Mouse (Mus musculus) kidney, adult 2 months (tissue): ENCODE data around the gene Chid1. TPM values are rescaled to one million over a fixed set of nuclear protein-coding genes. Genes with fewer than 3 reads are reported as not detected.

Source experiments
- DNase-seq: peaks from one replicate; pipeline ENCODE4 v3.0.0; 2021
- H3K27ac ChIP-seq: fragments of 200-500 bp; 2 replicates; pipeline ENCODE4 v1.5.1; 2012; ENCODE audit warnings: low read depth, low read length, control low read depth, inconsistent platforms; ENCODE audit not compliant: insufficient read depth
- H3K27me3 ChIP-seq: fragments of 200-500 bp; replicated peaks from 2 replicates; pipeline ENCODE4 v1.6.1; 2012; ENCODE audit warnings: mild to moderate bottlenecking, moderate library complexity, low read length, inconsistent platforms; ENCODE audit not compliant: control insufficient read depth, insufficient read depth
- H3K36me3 ChIP-seq: fragments of 200-500 bp; 2 replicates; pipeline ENCODE4 v1.6.1; 2012; ENCODE audit warnings: mild to moderate bottlenecking, moderate library complexity, low read length, inconsistent platforms; ENCODE audit not compliant: control insufficient read depth, insufficient read depth
- H3K4me1 ChIP-seq: fragments of 200-500 bp; 2 replicates; pipeline ENCODE4 v1.6.1; 2011; ENCODE audit warnings: low read length; ENCODE audit not compliant: control insufficient read depth, insufficient read depth
- H3K4me3 ChIP-seq: fragments of 200-500 bp; 2 replicates; pipeline ENCODE4 v1.5.1; 2011; ENCODE audit warnings: mild to moderate bottlenecking, low read depth, low read length, control low read depth; ENCODE audit not compliant: insufficient read depth
- CTCF ChIP-seq: fragments of 200-500 bp; conservative IDR thresholded peaks from 2 replicates; pipeline ENCODE4 v1.5.1; 2011; ENCODE audit warnings: low read depth, mild to moderate bottlenecking, control low read depth, low read length, moderate library complexity, mixed read lengths; ENCODE audit not compliant: insufficient read depth, insufficient read length
- POLR2A ChIP-seq: fragments of 200-500 bp; IDR thresholded peaks from one replicate; pipeline ENCODE4 v1.6.1; 2011; ENCODE audit warnings: low read depth, low read length, control low read depth
- WGBS: fragments of 180-500 bp; shearing (Covaris S2); methylation state at CpG from one replicate; pipeline ENCODE4 v1.1.7; 2018; 5-methylcytosine and 5-hydroxymethylcytosine counted together
- polyA plus RNA-seq: library from polyadenylated mRNA; depleted of rRNA; stranded (reverse); fragments of >200 nt; gene quantifications from 2 replicates; pipeline ENCODE4 v1.2.3, GENCODE M21; 2012

Gene Chid1
- polyA plus RNA-seq, 1 experiment: 35.6 TPM

GRCm38 (mm10) chr7:141460391-141461113 is 79.1 kb downstream of the Chid1 start, which contains the start of gene Cracr2b:
Gene Cracr2b, plus strand, starts transcription at chr7:141461094.
- 72% methylated on average over 15 of the region's 15 CpGs for WGBS
- no peaks in the 10 kb centered on the region for H3K36me3 ChIP-seq
- peaks cover 13% of the 10 kb centered on the region for H3K4me1 ChIP-seq
- no peaks in the 10 kb centered on the region for H3K27me3 ChIP-seq
- TF ChIP-seq CTCF (no peak), POLR2A (no peak)
- peak within 1 kb of the TSS; percentile 66 for H3K4me3 ChIP-seq
- DNase-seq: no peak
- H3K27ac ChIP-seq: peak within 1 kb of the TSS; percentile 44

GRCm38 (mm10) chr7:141460001-141460390 is 79.7 kb downstream of the Chid1 start:
- 58% methylated on average over 5 of the region's 5 CpGs for WGBS
- Histone ChIP-seq H3K4me3 (no peak overlapping the region), H3K27ac (no peak overlapping the region), H3K4me1 (peaks cover 13% of the 10 kb centered on the region), H3K36me3 (no peaks in the 10 kb centered on the region), H3K27me3 (no peaks in the 10 kb centered on the region)
- no peak for DNase-seq
- TF ChIP-seq CTCF (no peak), POLR2A (no peak)

- Histone ChIP-seq H3K4me1 (peaks cover 16% of the 10 kb centered on the region), H3K27ac (no peak overlapping the region), H3K36me3 (no peaks in the 10 kb centered on the region), H3K4me3 (no peak overlapping the region), H3K27me3 (no peaks in the 10 kb centered on the region)
- 89% methylated on average over 17 of the region's 17 CpGs for WGBS
- DNase-seq: no peak
- TF ChIP-seq CTCF: no peak
- no peak for TF ChIP-seq POLR2A
These were observed 80.4 kb downstream of the Chid1 start for GRCm38 (mm10) chr7:141459301-141459711.

- no peak overlapping the region for H3K4me3 ChIP-seq
- H3K27ac ChIP-seq: no peak overlapping the region
- H3K4me1 ChIP-seq: peaks cover 16% of the 10 kb centered on the region
- no peak for DNase-seq
- no peaks in the 10 kb centered on the region for H3K36me3 ChIP-seq
- WGBS: 89% methylated on average over 11 of the region's 11 CpGs
- TF ChIP-seq POLR2A (no peak), CTCF (no peak)
- H3K27me3 ChIP-seq: no peaks in the 10 kb centered on the region
These were observed 81.0 kb downstream of the Chid1 start for GRCm38 (mm10) chr7:141458661-141459060.

- 71% methylated on average over 15 of the region's 15 CpGs for WGBS
- no peak for TF ChIP-seq POLR2A
- peak; percentile 63 for TF ChIP-seq CTCF
- no peaks in the 10 kb centered on the region for H3K27me3 ChIP-seq
- H3K36me3 ChIP-seq: no peaks in the 10 kb centered on the region
- DNase-seq: peak; percentile 75
- H3K4me3 ChIP-seq: no peak overlapping the region
- H3K27ac ChIP-seq: no peak overlapping the region
- H3K4me1 ChIP-seq: peaks cover 16% of the 10 kb centered on the region
These were observed 81.5 kb downstream of the Chid1 start for GRCm38 (mm10) chr7:141457986-141458660.

- H3K4me3 ChIP-seq: no peak overlapping the region
- DNase-seq: no peak
- no peak overlapping the region for H3K27ac ChIP-seq
- whole genome bisulfite sequencing: 94% methylated on average over 14 of the region's 14 CpGs
- TF ChIP-seq POLR2A: no peak
- TF ChIP-seq CTCF: no peak
- H3K4me1 ChIP-seq: peaks cover 12% of the 10 kb centered on the region
- no peaks in the 10 kb centered on the region for H3K36me3 ChIP-seq
- H3K27me3 ChIP-seq: no peaks in the 10 kb centered on the region
These were observed 82.4 kb downstream of the Chid1 start for GRCm38 (mm10) chr7:141457236-141457635.

GRCm38 (mm10) chr7:141456739-141457138 is 82.9 kb downstream of the Chid1 start:
- no peaks in the 10 kb centered on the region for H3K27me3 ChIP-seq
- 68% methylated on average over 6 of the region's 6 CpGs for WGBS
- H3K36me3 ChIP-seq: no peaks in the 10 kb centered on the region
- H3K4me1 ChIP-seq: peaks cover 12% of the 10 kb centered on the region
- peak overlapping the region; percentile 93 for H3K27ac ChIP-seq
- no peak for DNase-seq
- TF ChIP-seq CTCF (no peak), POLR2A (no peak)
- H3K4me3 ChIP-seq: no peak overlapping the region
